Mouse (Mus musculus): Measurements from ENCODE around the gene Prep.

GRCm38 (mm10) chr10:45067436-45067925 lies 478 bp downstream of the Prep start:
- TF ChIP-seq CTCF (IDR thresholded peaks at IDR 0.05; ENCODE audit: borderline replicate concordance, insufficient read depth, low read depth, low read length): no peak
- no peak for TF ChIP-seq POLR2A (IDR thresholded peaks at IDR 0.05; ENCODE audit: borderline replicate concordance, insufficient read depth, low read length)
